Mouse (Mus musculus) stomach, postnatal 0 days (tissue): ENCODE results near the gene Bbs1.

Experiments
- CTCF ChIP-seq: IDR thresholded peaks from 2 replicates; pipeline ENCODE4 v1.5.1; 2016; ENCODE audit warnings: antibody characterized with exemption, low read depth, mild to moderate bottlenecking, moderate library complexity
- EP300 ChIP-seq: optimal IDR thresholded peaks from 2 replicates; pipeline ENCODE3; 2016; ENCODE audit warnings: antibody characterized with exemption

- TF ChIP-seq CTCF (no peak), EP300 (no peak)
Observed at GRCm38 (mm10) chr19:4855470-4855820, 51.0 kb downstream of the Bbs1 start.
